Mouse (Mus musculus) embryonic facial prominence, embryonic 13.5 days (tissue): ENCODE results near the gene Tmc7. TPM values are rescaled to one million over a fixed set of nuclear protein-coding genes. Genes with fewer than 3 reads are reported as not detected.

Source experiments
- ATAC-seq: fragments of 200-750 bp; cut with Nextera tagmentation; 2 replicates; pipeline ENCODE4 v1.8.0; 2017; ENCODE audit warnings: low read depth; ENCODE audit not compliant: insufficient number of reproducible peaks, insufficient read depth, low FRiP score, low TSS enrichment
- H3K27ac ChIP-seq: fragments of 300-500 bp; sonication (generic); 2 replicates; pipeline ENCODE4 v1.5.1; 2015; ENCODE audit warnings: moderate library complexity, mild to moderate bottlenecking, inconsistent platforms
- H3K27me3 ChIP-seq: fragments of 300-500 bp; sonication (generic); 2 replicates; pipeline ENCODE4 v1.6.1; 2015; ENCODE audit warnings: mild to moderate bottlenecking, inconsistent platforms
- H3K36me3 ChIP-seq: fragments of 300-500 bp; sonication (generic); 2 replicates; pipeline ENCODE4 v1.6.1; 2015; ENCODE audit warnings: mild to moderate bottlenecking, inconsistent platforms
- H3K4me1 ChIP-seq: fragments of 300-500 bp; sonication (generic); 2 replicates; pipeline ENCODE4 v1.6.1; 2015; ENCODE audit warnings: inconsistent platforms
- H3K4me2 ChIP-seq: fragments of 300-500 bp; sonication (generic); 2 replicates; pipeline ENCODE4 v1.6.1; 2015; ENCODE audit warnings: moderate library complexity, mild to moderate bottlenecking, inconsistent platforms
- H3K4me3 ChIP-seq: fragments of 300-500 bp; sonication (generic); 2 replicates; pipeline ENCODE4 v1.5.1; 2015; ENCODE audit warnings: mild to moderate bottlenecking, inconsistent platforms
- H3K9ac ChIP-seq: fragments of 300-500 bp; sonication (generic); 2 replicates; pipeline ENCODE4 v1.6.1; 2015; ENCODE audit warnings: mild to moderate bottlenecking, inconsistent platforms
- H3K9me3 ChIP-seq: fragments of 300-500 bp; sonication (generic); 2 replicates; pipeline ENCODE4 v1.6.1; 2016; ENCODE audit warnings: inconsistent platforms
- WGBS: fragments of 180-500 bp; shearing (Covaris S2); methylation state at CpG from one replicate; pipeline ENCODE4 v1.1.7; 2015; ENCODE audit warnings: mixed read lengths; 5-methylcytosine and 5-hydroxymethylcytosine counted together
- polyA plus RNA-seq: library from polyadenylated mRNA; unstranded; fragments of >200 nt; fragmentation: Nextera tagmentation; extraction: Ambion mirVana; gene quantifications from 2 replicates; pipeline ENCODE4 v1.2.1, GENCODE M21; 2015

The Tmc7 gene
- polyA plus RNA-seq, 1 experiment from 2014 or later: 4.8 TPM

DNA sequence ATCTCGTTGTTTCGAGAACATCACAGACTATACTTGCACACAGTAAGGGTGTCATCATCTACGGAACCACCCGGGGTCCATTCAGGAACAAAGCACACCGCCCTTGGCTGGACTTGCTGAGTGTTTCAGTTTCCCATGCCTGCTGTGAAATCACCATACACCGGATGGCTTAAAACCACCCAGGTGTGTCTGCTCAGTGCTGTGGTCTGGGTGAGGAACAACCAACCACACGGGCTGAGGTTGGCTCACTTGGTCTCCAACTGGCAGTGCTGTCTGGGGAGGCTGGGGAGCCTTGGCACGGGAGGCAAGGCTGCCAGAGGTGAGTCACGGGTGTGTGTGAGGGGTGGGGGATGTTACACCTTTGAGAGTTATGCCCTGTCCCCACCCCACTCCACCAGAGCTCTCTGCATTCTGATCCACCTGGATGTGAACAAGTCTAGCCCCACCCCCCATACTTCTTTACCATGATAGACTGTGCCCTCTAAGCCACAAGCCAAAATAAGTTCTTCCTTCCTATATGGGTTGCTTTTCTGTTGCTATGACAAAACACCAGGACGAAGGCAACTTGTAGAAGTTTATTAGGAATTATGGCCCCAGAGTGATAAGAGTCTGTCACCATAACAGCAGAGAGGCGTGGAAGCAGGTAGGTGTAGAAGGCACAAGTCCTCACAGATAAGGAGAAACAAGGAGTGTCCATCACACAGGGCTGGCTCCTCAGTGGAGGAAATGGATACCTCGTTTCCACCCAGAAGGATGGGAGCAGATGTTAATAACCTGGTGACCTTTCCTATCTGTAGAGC, 85.4 kb downstream of the Tmc7 start:
- Histone ChIP-seq H3K9me3 (no peaks in the 10 kb centered on the region), H3K9ac (no peak overlapping the region), H3K4me3 (no peak overlapping the region), H3K4me1 (peaks cover 3% of the 10 kb centered on the region; the same call in 1 of the 2 replicates), H3K27me3 (no peaks in the 10 kb centered on the region), H3K4me2 (no peak overlapping the region), H3K27ac (no peak overlapping the region), H3K36me3 (no peaks in the 10 kb centered on the region)
- ATAC-seq: no peak
- 84% methylated on average over 12 of the region's 12 CpGs for WGBS

DNA sequence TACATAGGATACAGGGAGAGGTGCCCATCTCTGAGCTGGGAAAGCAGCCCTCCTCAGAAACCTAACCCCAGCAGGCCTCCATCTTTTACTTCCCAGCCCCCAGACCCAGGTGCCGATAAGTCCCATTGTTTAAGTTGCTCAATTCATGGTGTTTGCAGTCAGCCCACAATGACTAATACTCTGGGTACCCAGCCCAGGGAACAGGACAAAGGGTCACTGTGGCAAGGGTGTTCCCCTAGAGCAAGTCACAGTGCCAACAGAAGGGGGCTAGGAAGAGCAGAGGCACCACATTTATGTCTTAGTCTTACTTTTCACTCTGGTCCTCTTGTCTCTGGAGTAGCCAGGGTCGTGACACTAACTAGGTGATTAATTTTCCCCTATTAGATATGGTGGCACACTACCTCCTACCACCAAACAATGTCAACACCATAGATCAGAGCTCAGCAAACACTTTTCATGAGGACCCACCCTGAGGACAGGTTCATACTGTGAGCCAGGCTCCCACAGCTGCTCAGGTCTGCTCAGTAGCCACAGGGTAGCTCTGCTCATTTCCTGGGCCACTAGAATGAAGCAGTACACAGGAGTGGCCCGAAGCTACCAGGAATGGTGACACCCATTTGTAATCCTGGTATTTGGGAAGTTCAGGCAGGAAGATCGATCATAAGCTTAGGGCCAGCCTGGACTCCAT, 89.5 kb downstream of the Tmc7 start:
- ATAC-seq: no peak
- Histone ChIP-seq H3K36me3 (no peaks in the 10 kb centered on the region), H3K4me3 (no peak overlapping the region), H3K4me1 (peaks cover 12% of the 10 kb centered on the region), H3K27ac (no peak overlapping the region), H3K9me3 (no peaks in the 10 kb centered on the region), H3K9ac (no peak overlapping the region), H3K27me3 (peaks cover 15% of the 10 kb centered on the region), H3K4me2 (no peak overlapping the region)
- 78% methylated on average over 4 of the region's 4 CpGs for WGBS

DNA sequence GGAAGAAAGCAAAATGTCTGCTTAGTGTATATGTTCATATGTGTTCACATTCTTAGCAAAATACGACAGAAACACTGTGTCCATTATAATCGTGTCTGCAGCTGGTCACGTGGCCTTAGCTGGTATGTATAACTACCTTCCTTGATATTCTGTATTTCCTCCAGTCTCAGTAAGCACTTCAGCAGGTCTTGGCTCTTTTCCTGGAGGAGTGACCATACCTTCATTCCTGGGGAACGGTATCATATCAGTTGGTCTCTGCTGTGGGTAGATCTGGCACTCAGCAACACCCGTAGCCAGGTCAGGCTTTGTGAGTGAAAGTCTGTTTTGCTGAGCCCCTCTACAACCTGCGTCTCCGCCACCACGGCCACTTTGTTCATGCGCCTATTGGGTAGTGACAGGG, 90.6 kb downstream of the Tmc7 start:
- Histone ChIP-seq H3K4me3 (no peak overlapping the region), H3K4me1 (peaks cover 21% of the 10 kb centered on the region), H3K4me2 (no peak overlapping the region), H3K36me3 (peaks cover 7% of the 10 kb centered on the region), H3K9me3 (no peaks in the 10 kb centered on the region), H3K9ac (no peak overlapping the region), H3K27ac (no peak overlapping the region), H3K27me3 (peaks cover 24% of the 10 kb centered on the region)
- no peak for ATAC-seq
- WGBS: 91% methylated on average over 9 of the region's 9 CpGs

DNA sequence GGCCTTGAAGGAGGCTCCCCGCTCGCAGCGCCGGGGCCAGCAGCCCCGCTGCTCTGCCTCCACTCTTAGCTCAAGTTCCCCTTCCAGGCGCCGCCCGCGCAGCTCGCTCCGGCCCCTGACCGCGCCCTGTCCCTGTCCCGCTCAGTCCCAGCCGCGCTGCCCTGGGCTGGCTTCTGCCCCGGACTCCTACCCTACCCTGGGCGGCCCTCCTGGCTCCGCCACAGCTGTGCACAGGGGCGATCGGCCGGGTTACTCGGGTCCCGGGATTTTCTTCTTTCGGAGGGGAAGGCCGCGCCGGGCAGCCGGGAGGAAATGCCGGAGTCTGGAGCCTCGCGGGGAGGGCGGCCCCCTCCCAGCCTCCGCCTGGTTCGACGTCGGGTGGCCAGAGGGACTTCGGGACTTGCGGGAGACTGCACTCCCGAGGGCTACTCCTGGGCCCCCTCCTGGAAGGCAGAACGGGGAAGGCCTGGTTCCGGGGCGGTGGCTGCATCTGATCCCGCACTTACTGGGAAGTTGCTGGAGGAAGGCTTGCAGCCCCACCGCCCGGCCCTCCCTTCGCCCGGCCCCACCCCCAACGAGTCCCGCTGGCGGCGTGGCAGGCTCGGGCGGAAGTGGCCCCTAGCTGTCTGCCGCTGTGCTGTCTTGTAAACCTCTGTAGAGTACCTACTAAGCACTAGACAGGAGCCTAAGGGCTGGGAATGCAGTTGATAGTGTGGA, 92.9 kb downstream of the Tmc7 start, which contains the start of gene Itpripl2:
Gene Itpripl2 (minus strand): TSS at position 545 of the 717 bp plus-strand sequence.
- ATAC-seq: peak; percentile 75
- Histone ChIP-seq H3K9me3 (no peaks in the 10 kb centered on the region), H3K4me1 (peaks cover 34% of the 10 kb centered on the region), H3K27me3 (peaks cover 24% of the 10 kb centered on the region), H3K4me3 (peak within 1 kb of the TSS; percentile 82), H3K36me3 (peaks cover 7% of the 10 kb centered on the region), H3K4me2 (peak within 1 kb of the TSS; percentile 88), H3K9ac (peak within 1 kb of the TSS; percentile 94), H3K27ac (peak within 1 kb of the TSS; percentile 84)
- under 1% methylated on average over 55 of the region's 55 CpGs for WGBS

GRCm38 (mm10) chr7:118490666-118491430, 93.7 kb downstream of the Tmc7 start:
- Histone ChIP-seq H3K27me3 (peaks cover 24% of the 10 kb centered on the region), H3K27ac (peak overlapping the region; percentile 84; the same call in 1 of the 2 replicates), H3K9me3 (no peaks in the 10 kb centered on the region), H3K4me3 (peak overlapping the region; percentile 82), H3K36me3 (peaks cover 7% of the 10 kb centered on the region), H3K4me2 (peak overlapping the region; percentile 88), H3K4me1 (peaks cover 34% of the 10 kb centered on the region), H3K9ac (peak overlapping the region; percentile 94)
- 3% methylated on average over 67 of the region's 67 CpGs for WGBS
- peak; percentile 16; the same call in 1 of the 2 replicates for ATAC-seq

- Histone ChIP-seq H3K4me3 (peak overlapping the region; percentile 82), H3K9me3 (no peaks in the 10 kb centered on the region), H3K4me2 (peak overlapping the region; percentile 88), H3K4me1 (peaks cover 34% of the 10 kb centered on the region), H3K36me3 (peaks cover 7% of the 10 kb centered on the region), H3K27ac (no peak overlapping the region), H3K9ac (peak overlapping the region; percentile 94; the same call in 1 of the 2 replicates), H3K27me3 (peaks cover 24% of the 10 kb centered on the region)
- ATAC-seq: 0 out of 2 replicates have a peak, but pooled peaks have one; percentile 22
- WGBS: 28% methylated on average over 57 of the region's 57 CpGs
Measured at GRCm38 (mm10) chr7:118489706-118490665, 94.5 kb downstream of the Tmc7 start.

GRCm38 (mm10) chr7:118488060-118488664, 96.4 kb downstream of the Tmc7 start:
- Histone ChIP-seq H3K27me3 (peaks cover 24% of the 10 kb centered on the region), H3K4me3 (peak overlapping the region; percentile 13; the same call in 1 of the 2 replicates), H3K9me3 (no peaks in the 10 kb centered on the region), H3K9ac (peak overlapping the region; percentile 49; the same call in 1 of the 2 replicates), H3K4me1 (peaks cover 34% of the 10 kb centered on the region), H3K36me3 (peaks cover 16% of the 10 kb centered on the region), H3K27ac (no peak overlapping the region), H3K4me2 (peak overlapping the region; percentile 43)
- WGBS: 23% methylated on average over 8 of the region's 8 CpGs
- ATAC-seq: no peak

DNA sequence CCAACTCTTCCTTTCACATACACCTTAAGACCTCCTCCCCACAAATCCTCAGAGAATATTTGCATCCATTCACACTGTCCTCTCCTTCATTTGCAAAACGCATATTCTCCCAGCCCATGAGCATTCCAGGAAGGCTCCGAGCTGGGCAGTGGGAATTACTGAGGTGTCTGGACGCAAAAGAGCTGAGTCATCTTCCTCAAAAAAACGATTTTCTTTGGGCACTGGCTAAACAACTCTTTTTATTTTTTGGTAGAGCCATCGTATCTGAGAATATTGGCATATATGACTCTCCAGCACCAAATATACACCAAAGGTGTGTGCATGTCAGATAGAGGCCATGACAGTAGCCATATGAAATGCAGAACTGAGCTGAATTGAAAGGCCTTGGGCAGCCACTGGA, 97.6 kb downstream of the Tmc7 start:
- Histone ChIP-seq H3K36me3 (peaks cover 16% of the 10 kb centered on the region), H3K27me3 (peaks cover 24% of the 10 kb centered on the region), H3K9me3 (no peaks in the 10 kb centered on the region), H3K27ac (no peak overlapping the region), H3K4me3 (no peak overlapping the region), H3K4me2 (no peak overlapping the region), H3K9ac (no peak overlapping the region), H3K4me1 (peaks cover 34% of the 10 kb centered on the region)
- ATAC-seq: no peak
- 65% methylated on average over 5 of the region's 5 CpGs for WGBS
